Mouse (Mus musculus) heart, embryonic 11.5 days (tissue): ENCODE measurements at regions not wholly inside any gene's neighbourhood (a gene's known extent, or its start where the extent isn't known, plus 50 kb on each side); places are given as distances from the start of the nearest gene placed in this dataset.

Source experiments
- ATAC-seq: fragments of 200-750 bp; cut with Nextera tagmentation; replicated peaks from 2 replicates; pipeline ENCODE4 v1.8.0; 2017; ENCODE audit warnings: moderate library complexity; ENCODE audit not compliant: insufficient number of reproducible peaks, low FRiP score, low TSS enrichment
- H3K27ac ChIP-seq: fragments of 300-500 bp; sonication (generic); 2 replicates; pipeline ENCODE4 v1.5.1; 2014; ENCODE audit warnings: mild to moderate bottlenecking, low read depth, low read length
- H3K27me3 ChIP-seq: fragments of 300-500 bp; sonication (generic); 2 replicates; pipeline ENCODE4 v1.6.1; 2014; ENCODE audit warnings: mild to moderate bottlenecking, low read length, mixed read lengths; ENCODE audit not compliant: control insufficient read depth, insufficient read depth
- H3K36me3 ChIP-seq: fragments of 300-500 bp; sonication (generic); 2 replicates; pipeline ENCODE4 v1.6.1; 2014; ENCODE audit warnings: mild to moderate bottlenecking, low read length, moderate library complexity, mixed read lengths; ENCODE audit not compliant: control insufficient read depth, insufficient read depth
- H3K4me1 ChIP-seq: fragments of 300-500 bp; sonication (generic); 2 replicates; pipeline ENCODE4 v1.6.1; 2014; ENCODE audit warnings: low read length; ENCODE audit not compliant: control insufficient read depth, insufficient read depth
- H3K4me2 ChIP-seq: fragments of 300-500 bp; sonication (generic); 2 replicates; pipeline ENCODE4 v1.6.1; 2014; ENCODE audit warnings: mild to moderate bottlenecking, moderate library complexity
- H3K4me3 ChIP-seq: fragments of 300-500 bp; sonication (generic); 2 replicates; pipeline ENCODE4 v1.5.1; 2014; ENCODE audit warnings: low read depth, low read length
- H3K9ac ChIP-seq: fragments of 300-500 bp; sonication (generic); 2 replicates; pipeline ENCODE4 v1.6.1; 2014; ENCODE audit warnings: mild to moderate bottlenecking, low read depth, low read length, moderate library complexity
- H3K9me3 ChIP-seq: fragments of 300-500 bp; sonication (generic); replicated peaks from 2 replicates; pipeline ENCODE4 v1.6.1; 2016; ENCODE audit warnings: low read length; ENCODE audit not compliant: control insufficient read depth
- WGBS: fragments of 180-500 bp; shearing (Covaris S2); extraction: QIAGEN DNeasy Blood & Tissue Kit; methylation state at CpG from one replicate; pipeline ENCODE4 v1.1.7; 2014; ENCODE audit not compliant: insufficient replicate concordance; 5-methylcytosine and 5-hydroxymethylcytosine counted together

DNA sequence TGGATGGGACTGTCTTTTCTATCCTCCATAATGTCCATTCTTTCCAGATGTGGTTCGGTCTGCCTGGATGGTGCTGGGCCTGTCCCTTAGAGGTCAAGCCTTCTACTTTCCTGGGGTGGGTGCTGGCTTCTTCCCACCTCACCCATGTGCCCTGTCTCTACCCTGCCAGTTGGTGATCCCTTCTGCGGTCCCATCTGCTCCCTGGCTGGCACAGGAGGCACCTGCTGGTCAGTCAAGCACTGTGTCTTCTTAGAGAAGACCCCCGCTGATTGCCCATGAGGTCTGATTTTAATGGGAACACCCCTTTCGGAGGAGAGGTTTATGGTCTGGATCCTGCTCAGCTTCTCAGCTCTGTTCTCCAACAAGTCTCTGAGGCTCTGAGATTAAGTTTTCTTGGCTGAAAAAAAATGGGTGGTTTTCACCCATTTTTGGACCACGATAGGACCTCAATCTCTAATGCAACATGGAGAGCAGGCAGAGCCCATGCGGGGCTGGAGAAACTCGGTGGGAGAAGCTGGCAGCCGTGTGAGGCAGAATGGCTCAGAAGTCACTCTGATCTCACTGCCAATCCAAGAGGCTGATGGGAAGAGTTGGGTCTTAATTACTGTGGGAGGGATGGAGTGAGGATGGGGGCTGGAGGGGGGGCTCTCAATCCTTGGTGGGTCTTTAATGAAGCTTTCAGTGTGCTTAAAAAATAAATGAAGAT is 78.5 kb upstream of the Igsf21 start:
- 71% methylated on average over 8 of the region's 8 CpGs for WGBS
- ATAC-seq, result no peak
- no peak overlapping the region for H3K4me3 ChIP-seq
- H3K27ac ChIP-seq, result no peak overlapping the region
- H3K4me2 ChIP-seq, result no peak overlapping the region
- H3K9ac ChIP-seq, result no peak overlapping the region
- peaks cover 5% of the 10 kb centered on the region; the same call in 1 of the 2 replicates for H3K9me3 ChIP-seq
- H3K36me3 ChIP-seq, result no peaks in the 10 kb centered on the region
- H3K4me1 ChIP-seq, result no peaks in the 10 kb centered on the region
- H3K27me3 ChIP-seq, result no peaks in the 10 kb centered on the region

DNA sequence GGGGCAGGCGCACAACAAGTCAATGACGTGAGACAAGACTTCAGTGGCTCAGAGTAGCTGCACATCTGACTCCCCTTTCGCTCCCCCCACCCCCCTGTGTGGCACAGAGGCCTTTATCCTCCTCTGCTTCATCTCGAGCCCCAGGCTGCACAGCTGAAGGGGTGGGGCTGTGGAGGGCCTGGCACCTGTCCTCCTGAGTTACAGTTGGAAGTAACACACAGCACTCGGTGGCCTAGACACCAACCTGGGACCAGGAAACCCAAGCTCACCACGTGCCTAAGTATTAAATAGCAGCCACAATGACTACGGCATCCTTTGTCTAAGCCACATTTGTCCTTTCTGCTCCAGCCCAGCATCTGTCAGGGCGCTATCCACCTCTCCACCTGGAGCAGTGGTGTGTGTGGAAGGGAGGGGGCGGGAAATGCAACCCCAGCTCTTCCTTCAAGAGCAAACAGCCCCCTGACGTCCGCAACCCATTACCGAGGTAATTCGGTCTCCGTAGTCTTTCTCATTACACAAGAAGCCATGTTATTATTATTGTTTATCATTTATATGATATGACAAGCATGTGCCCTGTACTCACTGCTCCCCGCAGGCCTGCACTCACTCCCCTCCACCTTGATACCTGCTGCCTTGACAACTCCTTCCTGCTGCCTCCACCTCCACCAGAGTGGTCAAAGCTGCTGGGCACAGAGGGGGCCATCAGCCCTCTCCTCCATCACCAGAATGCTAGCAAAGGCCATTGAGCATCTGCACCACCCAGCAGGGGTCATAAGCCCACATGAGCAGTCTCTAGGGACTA is 73.7 kb upstream of the Igsf21 start:
- no peak overlapping the region for H3K27ac ChIP-seq
- no peaks in the 10 kb centered on the region for H3K4me1 ChIP-seq
- 74% methylated on average over 15 of the region's 15 CpGs for WGBS
- H3K9me3 ChIP-seq, result peaks cover 5% of the 10 kb centered on the region; the same call in 1 of the 2 replicates
- H3K9ac ChIP-seq, result no peak overlapping the region
- no peaks in the 10 kb centered on the region for H3K27me3 ChIP-seq
- no peaks in the 10 kb centered on the region for H3K36me3 ChIP-seq
- ATAC-seq, result no peak
- H3K4me3 ChIP-seq, result no peak overlapping the region
- H3K4me2 ChIP-seq, result no peak overlapping the region

DNA sequence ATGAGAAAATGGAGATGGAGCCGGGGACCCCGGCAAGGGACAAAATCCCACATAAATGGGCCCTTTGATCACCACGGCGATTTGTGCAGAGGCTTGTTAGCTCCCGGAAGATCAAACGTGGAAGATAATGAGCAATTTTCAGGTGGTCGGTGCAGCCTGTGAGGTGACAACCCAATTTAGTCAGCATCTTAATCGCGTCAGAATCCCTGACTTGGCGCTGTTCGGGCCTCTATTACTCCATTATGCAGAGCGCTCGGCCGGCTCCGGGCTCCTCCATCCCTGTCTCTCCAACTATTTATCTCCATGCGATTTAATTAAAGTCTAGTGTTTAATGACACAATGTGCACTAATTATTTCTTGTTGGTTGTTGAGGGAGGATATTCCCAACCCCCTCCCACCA is 66.1 kb upstream of the Igsf21 start:
- Histone ChIP-seq H3K4me2 (no peak overlapping the region), H3K27me3 (no peaks in the 10 kb centered on the region), H3K27ac (no peak overlapping the region), H3K9me3 (no peaks in the 10 kb centered on the region), H3K9ac (no peak overlapping the region), H3K36me3 (no peaks in the 10 kb centered on the region), H3K4me3 (no peak overlapping the region), H3K4me1 (no peaks in the 10 kb centered on the region)
- 82% methylated on average over 16 of the region's 16 CpGs for WGBS
- ATAC-seq, result no peak

DNA sequence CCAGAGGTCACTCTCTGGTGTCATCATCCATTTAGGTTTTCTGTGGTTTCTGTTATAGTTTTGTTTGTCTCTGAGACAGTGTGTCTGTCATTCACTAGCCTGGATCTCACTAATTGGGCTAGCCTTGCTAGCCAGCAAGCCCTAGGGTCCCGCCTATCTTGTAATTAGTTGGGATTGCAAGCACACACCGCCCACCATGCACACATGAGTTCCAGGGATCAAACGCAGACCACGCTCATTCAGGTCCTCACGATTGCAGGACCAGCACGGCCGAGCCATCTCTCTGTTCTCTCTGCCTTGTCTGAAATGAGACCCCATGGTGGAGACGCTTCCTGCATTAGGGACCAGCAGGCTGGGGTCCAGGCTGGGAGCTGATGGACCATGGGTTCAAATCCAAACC is 60.9 kb upstream of the Igsf21 start:
- H3K9ac ChIP-seq, result no peak overlapping the region
- no peak overlapping the region for H3K27ac ChIP-seq
- H3K4me2 ChIP-seq, result no peak overlapping the region
- no peaks in the 10 kb centered on the region for H3K9me3 ChIP-seq
- no peaks in the 10 kb centered on the region for H3K4me1 ChIP-seq
- no peaks in the 10 kb centered on the region for H3K36me3 ChIP-seq
- H3K4me3 ChIP-seq, result no peak overlapping the region
- ATAC-seq, result no peak
- H3K27me3 ChIP-seq, result no peaks in the 10 kb centered on the region
- 85% methylated on average over 8 of the region's 8 CpGs for WGBS

DNA sequence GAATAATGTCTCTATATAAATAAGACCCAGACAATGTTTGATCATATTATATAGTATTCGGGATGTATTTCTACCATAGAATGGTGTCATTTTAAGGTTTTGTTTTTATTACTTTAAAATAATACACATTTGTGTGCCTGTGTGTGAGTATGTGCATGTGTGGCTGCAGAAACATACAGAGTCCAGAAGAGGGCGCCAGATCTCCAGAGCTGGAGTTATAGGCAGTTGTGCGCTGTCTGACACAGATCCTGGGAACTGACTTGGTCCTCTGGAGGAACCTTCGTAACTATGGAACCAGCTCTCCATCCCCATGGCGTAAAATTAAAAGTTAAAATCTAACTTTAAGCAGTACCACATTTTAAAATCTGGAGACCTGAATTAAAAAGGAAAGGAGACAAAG is 58.4 kb upstream of the Igsf21 start:
- no peaks in the 10 kb centered on the region for H3K36me3 ChIP-seq
- ATAC-seq, result no peak
- H3K9me3 ChIP-seq, result no peaks in the 10 kb centered on the region
- no peak overlapping the region for H3K27ac ChIP-seq
- no peak overlapping the region for H3K4me3 ChIP-seq
- 73% methylated on average over 5 of the region's 5 CpGs for WGBS
- H3K27me3 ChIP-seq, result no peaks in the 10 kb centered on the region
- H3K9ac ChIP-seq, result no peak overlapping the region
- no peak overlapping the region for H3K4me2 ChIP-seq
- H3K4me1 ChIP-seq, result no peaks in the 10 kb centered on the region

DNA sequence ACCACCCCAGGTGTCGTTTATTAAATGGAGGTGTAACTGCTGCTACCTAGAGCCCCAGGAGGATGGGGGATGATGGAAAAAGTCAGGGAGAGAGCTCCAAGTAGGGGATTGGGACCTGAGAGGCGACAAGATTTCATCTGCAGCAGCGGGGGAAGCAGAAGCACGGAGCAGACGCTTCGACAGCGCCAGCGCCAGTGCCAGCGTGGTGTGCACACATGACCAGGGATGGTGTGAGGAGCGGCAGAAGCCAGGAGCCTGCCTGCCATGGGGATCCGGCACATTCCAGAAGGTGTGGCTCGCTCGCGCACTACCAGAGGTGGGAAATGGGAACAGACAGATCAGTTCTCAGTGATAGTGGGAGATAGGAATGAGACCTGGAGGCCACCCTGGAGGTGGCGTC is 55.1 kb upstream of the Igsf21 start:
- Histone ChIP-seq H3K27ac (no peak overlapping the region), H3K4me3 (no peak overlapping the region), H3K4me1 (no peaks in the 10 kb centered on the region), H3K9ac (no peak overlapping the region), H3K36me3 (no peaks in the 10 kb centered on the region), H3K27me3 (no peaks in the 10 kb centered on the region), H3K4me2 (no peak overlapping the region), H3K9me3 (no peaks in the 10 kb centered on the region)
- ATAC-seq, result no peak
- WGBS, result 81% methylated on average over 15 of the region's 15 CpGs

DNA sequence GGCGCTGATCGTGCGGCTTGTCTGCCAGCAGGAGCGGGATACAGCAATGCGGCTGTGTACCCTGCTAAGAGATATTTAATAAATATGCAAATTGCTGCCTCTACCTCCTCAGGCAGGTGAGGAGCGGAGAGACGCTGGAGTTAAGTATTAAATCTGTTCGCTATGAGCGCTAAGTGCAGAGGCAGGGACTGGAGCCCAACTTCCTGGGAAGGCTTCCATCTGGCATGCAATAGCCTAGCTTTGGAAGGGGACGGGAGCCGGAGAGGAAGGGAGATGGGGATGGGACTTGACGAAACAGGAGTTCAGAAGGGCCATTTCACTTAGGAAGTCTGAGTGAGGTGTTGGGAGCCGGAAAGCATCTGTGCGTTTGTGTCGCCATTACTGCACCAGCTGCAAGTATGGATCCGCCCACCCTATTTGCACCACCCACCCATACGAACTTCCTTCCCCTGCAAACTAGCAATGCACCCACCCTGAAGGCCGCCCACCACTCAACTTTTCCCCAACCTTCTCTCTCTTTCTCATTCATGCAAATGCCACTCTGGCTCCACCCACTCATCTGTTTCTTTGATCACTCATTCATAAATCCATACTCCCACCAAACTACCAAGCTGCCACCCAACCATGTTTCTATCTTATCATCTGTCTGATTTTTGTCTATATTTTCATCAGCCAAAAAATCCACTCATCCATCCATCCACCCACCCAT is 51.5 kb upstream of the Igsf21 start:
- H3K27me3 ChIP-seq, result no peaks in the 10 kb centered on the region
- no peak for ATAC-seq
- no peak overlapping the region for H3K27ac ChIP-seq
- WGBS, result 76% methylated on average over 18 of the region's 18 CpGs
- H3K4me1 ChIP-seq, result no peaks in the 10 kb centered on the region
- H3K9ac ChIP-seq, result no peak overlapping the region
- H3K9me3 ChIP-seq, result no peaks in the 10 kb centered on the region
- H3K4me2 ChIP-seq, result no peak overlapping the region
- no peaks in the 10 kb centered on the region for H3K36me3 ChIP-seq
- no peak overlapping the region for H3K4me3 ChIP-seq
